Mouse (Mus musculus): ENCODE data around the gene Tarsl2.

The Tarsl2 gene

DNA sequence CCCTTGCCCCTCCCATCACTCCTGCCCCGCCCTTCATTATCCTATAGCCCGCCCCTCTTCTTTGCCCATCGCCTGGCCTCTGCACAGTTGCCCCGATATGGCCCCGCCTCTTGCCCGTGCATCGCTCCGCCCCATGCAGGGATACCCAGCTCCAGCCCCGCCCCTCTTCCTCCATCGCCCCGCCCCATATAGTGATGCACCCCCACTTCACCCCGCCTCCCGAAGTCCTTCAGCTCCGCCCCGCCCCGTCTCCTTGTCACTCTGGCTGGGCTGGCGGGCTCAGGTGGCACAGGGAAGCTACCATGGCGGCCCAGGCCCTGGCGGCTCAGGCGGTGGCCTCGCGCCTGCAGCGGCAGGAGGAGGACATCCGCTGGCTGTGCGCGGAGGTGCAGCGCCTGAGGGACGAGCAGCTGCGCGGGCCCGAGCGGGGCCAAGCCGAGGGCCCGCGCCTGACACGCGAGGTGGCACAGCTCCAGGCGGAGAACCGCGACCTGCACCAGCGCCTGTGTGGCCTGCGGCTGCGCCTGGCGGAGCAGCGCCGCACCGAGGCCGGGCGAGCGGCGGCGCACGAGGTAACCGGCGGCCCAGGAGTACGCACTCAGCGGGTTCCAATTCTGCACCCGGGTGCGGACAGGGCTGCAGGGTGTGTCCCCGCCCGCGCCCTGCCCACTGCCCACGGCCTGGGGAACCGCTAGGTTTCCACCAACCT, at the start of gene Tarsl2:
TSS of gene Tarsl2 (plus strand) at position 256 of the 709 bp plus-strand sequence.
- peak; percentile 94 for DNase-seq (ENCODE audit: low spot score)

DNA sequence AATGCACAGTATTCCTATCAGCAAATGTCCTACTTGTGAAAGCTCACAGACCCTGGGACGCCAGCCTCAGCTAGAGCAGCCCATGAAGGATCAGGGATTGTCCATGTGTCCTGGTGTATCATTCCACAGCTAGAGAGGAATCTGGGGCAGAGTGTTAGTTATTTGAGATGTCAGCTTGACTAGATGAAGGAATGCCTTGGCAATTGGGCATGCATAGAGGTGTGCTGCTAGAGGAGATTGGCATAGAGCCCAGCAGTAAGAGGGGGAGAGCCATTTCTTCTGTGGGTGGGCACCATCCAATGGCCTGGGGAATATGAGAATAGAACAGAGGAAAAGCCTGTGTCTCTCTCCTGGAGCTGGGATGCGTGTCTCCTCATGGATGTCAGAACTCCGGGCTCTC, 38.6 kb upstream of the Tarsl2 start:
- DNase-seq (ENCODE audit: low spot score) = no peak

DNA sequence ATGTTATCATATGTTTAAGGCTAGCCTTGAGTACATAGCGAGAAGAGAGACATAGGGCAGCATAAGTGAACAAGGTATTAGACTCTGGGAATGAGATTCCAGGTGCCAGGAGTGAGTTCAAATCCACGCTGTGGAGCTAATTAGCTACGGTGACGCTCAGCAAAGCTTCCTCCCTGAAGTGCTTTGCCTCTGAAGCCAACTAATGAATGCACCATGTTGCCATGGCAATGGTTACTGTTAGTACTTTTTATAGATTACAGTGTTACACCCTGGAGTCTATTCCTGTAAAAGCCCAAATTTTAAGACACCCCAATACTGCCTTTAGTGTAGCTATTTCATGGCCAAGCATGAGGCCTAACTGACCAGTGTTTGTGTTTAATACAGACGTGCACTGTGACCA, 37.7 kb upstream of the Tarsl2 start:
- DNase-seq (ENCODE audit: low spot score) = no peak

DNA sequence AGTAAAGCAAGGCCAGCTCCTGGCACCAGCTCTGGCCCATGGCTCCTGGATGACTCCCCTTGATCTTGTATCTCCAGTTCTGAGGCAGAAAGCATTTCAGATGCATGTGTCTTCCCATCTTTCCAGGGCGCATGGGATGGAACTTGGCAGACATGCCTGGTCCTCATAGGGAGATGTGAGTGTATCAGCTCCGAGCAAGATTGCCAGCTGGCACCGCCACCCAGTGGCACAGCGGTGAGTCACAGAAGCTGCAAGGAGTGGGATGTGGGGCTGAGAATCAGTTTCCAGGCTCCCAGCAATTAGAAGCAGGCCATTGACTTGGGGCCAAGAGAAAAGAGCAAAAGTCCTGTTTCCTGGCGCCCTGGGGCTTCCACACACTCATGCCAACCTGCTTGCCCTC, 34.5 kb upstream of the Tarsl2 start:
- no peak for DNase-seq (ENCODE audit: low spot score)

DNA sequence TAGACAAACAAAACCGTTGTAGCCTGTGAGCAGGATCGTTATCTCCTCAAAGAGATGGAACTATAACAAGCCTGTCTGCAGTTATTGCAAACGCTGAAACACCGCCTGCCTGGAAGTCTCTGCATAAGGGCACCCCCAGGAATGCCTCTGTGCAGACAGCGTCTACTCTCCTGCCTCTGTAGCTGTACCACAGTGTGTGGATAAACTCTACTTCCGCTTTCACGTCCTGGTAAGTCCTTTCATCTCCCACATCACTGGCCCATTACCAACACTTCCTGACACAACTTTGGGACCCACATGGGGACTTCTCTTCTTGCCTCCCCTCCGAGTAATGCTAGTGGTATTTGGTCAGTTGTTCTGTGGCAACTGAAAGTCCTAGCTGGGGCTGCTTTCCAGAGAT, 34.0 kb upstream of the Tarsl2 start:
- no peak for DNase-seq (ENCODE audit: low spot score)

DNA sequence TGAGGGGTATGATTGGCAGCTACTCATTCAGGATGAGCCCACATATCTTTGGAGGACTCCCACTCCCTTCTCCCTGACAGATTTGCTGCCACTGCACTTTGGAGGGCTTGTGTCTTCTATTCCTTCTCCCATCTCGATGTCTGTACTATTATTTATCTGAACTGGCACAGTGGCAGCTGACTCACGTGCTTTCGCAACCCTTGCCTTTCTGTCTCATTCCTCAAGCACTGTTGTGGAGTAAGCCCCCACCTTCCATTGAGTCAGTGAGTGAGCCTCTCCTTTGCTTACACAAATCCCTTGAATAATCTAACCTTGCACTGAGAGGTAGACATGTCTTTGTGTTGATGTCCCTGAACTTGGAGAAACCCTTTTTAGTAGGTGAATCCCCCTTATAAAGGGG, 33.4 kb upstream of the Tarsl2 start:
- DNase-seq (ENCODE audit: low spot score) = no peak

DNA sequence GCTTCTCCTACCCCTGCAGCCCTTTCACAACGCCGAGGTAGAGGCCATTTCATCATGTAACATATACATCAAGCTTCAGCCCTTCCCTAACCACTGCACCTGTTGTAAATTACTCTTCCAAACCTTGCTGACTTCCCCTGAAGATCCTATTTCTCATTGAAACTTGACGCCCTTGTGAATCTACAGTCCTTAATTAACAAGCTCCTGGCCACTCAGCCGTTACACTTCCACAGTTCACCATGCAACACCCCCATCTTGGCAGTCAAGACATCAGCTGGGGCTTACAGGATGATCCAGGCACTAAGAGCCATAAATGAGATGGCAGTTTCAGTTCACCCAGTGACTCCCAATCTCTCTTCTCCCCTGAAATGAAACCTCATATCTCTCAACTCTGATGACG, 31.0 kb upstream of the Tarsl2 start:
- DNase-seq (ENCODE audit: low spot score) = no peak

DNA sequence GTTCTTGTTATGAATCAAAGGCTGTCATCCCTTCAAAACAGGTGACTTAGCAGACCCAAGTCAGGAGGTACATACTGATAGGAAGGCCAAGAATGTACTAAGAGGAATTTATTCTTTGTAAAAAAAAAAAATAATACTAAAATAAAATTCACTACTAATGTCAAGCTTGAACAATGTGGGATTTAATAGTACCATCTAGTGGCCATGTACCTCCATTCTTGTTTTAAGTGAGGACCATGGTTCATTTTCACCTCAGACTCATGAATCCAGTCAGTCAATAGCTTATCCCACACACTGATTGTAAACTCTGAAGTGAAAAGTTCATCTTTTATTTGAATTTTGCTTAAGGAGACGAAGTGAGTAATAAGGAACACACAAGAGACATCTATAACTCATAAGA, 25.9 kb upstream of the Tarsl2 start:
- no peak for DNase-seq (ENCODE audit: low spot score)

DNA sequence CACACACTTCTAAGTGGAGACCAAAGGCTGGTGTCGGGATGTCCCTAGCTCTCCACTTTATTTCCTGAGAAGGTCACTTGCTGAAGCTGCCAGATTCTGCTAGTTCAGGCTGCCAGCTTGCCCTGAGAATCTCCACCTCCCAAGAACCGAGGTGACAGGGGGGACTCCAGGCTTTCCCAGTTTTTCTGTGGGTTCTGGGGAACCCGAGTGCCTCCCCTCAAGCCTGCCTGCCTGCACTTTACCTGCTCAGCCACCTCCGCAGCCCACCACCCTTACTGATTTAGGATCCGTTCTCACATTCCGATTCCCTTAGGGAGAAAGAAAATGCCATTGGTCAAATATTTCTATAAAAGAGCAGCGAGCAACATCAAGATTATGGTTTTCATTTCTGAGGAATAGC, 24.0 kb upstream of the Tarsl2 start:
- no peak for DNase-seq (ENCODE audit: low spot score)

DNA sequence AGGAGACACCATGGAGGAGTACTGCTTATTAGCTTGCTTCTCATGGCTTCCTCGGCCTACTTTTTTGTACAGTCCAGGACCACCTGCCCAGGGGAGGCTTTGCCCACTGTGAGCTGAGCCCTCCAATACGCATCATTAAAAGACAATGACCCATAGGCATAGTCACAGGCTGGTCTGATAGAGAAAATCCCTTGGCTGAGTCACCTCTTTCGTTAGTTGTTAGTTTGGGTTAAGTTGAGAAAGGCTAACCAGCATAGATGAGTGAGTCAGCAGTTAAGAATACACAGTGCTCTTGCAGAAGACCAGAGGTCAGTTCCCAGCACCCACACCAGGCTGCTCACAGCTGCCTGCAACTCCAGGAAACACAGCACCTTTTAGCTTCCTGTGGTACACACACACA, 21.4 kb upstream of the Tarsl2 start:
- DNase-seq (ENCODE audit: low spot score) = no peak

DNA sequence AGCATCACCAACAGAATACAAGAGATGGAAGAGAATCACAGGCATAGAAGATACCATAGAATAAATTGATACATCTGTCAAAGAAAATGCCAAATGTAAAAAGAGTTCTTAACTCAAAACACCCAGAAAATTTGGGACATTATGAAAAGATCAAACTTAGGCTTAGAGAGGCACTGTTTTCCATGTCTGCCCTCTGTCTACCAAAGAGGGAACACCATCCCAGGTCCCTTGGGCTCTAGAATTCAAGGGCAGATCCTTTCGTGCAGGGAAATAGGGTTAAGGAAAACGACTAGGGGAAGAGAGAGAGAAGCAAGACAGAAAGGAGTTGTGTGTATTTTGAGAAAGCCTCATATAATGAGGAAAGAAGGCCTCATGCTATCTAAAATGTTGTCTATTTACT, 19.2 kb upstream of the Tarsl2 start:
- no peak for DNase-seq (ENCODE audit: low spot score)

DNA sequence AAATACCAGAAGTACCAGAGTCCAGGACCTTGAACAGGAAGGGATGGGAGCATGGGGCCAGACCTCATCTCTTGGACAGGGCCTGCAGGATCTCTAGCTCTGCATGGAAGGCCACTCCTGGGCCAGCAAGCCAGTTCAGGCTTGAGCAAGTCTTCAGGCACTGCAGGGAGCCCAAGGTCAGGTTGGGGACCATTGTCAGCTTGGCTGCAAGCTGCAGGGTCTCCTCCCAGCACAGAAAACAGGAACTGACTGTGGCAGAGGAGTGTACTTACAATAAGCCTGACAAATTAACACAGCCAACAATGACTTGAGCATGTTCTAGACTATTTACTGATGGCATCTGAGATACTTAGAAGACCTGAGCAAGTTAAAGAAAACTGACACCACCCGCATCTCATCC, 14.9 kb upstream of the Tarsl2 start:
- no peak for DNase-seq (ENCODE audit: low spot score)

DNA sequence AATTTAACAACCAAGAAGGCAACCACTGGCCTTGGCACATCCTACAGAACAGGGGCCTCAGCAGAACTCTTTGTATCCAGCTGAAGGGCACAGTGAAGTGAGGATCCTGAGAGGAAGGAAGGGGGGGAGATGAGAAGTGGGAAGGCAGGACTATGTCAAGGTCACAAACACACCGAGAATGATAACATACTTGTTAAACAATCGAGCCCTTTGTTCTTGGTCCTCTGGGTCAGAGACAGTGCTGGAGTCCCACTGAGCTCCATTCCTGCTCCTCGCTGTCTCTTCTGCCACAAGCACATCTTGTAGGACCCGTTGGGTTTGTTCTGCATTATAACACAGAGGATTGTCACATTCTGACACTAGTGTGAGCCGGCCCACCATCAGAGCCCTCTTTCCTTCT, 14.0 kb upstream of the Tarsl2 start:
- DNase-seq (ENCODE audit: low spot score) = no peak

DNA sequence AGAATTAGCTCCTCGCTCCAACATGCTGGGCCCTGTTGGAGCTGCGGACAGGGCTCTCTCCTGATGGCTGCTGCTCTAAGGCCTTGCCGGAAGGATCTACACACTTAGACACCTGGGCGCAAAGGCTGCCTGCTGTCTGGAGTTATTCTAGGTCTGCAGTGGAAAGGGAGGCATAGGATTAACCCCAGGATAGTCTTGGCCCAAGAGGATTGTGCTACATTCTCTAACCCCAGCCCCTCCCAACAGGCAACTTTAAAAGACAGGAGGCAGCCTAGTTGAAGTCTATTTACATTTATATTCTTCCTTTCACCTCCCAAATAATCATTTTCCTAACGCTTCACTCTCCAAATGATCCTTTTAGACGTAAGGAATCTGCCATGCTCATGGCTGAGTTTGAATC, 8.9 kb upstream of the Tarsl2 start:
- no peak for DNase-seq (ENCODE audit: low spot score)

DNA sequence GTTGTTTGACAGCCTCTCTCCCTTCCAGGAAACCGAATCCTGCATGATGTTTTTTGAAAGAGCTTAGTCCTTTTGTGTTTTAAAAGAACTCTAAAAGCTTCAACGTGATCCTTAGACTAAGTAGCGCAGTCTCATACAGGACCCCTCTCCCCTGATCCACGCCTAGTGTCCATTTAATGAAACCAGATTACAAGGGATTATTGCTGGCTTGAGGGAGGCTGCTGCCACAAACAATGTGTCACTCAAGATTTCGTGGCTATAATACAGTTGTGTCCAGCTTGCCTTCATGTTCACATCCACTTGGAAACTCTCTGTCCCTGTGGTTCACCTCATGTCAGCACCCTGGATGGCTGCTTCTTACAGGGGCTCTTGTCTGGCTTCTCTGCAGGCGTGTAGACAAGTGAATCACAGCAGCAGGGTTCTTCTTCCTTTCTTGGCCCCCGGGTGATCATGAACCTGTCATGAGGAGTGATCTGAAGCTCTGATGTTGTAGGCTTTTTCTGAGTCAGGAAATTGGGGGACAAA, 8.3 kb upstream of the Tarsl2 start:
- no peak for DNase-seq (ENCODE audit: low spot score)

DNA sequence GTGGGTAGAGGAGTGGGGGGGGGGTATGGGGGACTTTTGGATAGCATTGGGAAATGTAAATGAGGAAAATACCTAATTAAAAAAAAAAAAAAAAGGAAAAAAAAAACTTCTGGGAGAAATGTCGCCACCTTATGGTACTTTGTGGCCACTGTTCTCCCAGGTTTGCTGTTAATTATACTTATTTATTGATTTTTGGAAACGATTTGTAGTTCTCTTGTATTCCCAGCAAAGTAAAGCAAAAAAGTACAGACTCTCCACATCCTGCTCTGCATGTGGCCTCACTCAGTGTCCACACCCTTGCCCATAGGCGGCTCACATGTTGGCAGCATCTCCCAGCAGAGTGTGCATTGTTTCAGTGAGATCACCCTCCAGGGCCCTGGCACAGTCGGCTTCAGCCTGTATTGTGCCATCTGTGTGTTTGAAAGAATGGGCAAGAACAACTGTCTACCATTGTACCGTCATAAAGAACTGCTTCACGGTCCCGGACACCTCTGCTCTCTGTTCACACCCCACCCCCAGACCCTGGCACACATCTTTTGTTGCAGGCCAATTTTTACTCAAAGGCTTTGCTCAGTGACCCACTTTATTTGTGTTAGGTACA, 6.4 kb upstream of the Tarsl2 start:
- no peak for DNase-seq (ENCODE audit: low spot score)

DNA sequence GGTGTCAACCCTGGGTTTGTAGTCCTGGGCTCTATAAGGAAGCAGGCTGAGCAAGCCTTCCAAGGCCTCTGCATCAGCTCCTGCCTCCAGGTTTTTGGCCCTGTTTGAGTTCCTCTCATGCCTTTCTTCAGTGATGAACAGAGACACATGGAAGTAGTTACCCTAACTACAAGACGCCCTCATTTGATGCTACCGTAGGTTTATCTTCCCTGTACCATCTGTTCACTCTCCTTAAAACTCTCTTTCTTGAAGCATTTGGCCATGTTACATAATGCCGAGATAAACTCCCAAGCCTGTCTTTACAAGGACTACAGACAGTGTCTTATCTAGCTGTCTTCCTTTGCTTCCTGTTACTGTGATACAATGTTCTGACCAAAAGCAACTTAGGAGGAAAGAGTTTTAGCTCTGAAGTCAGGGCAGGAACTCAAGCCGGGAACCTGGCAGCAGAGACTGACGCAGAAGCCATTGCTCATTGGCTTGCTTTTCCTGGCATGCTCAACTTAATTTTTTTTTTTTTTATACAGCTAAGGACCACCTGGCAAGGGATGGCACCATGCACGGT, 4.8 kb upstream of the Tarsl2 start:
- DNase-seq (ENCODE audit: low spot score) = no peak

DNA sequence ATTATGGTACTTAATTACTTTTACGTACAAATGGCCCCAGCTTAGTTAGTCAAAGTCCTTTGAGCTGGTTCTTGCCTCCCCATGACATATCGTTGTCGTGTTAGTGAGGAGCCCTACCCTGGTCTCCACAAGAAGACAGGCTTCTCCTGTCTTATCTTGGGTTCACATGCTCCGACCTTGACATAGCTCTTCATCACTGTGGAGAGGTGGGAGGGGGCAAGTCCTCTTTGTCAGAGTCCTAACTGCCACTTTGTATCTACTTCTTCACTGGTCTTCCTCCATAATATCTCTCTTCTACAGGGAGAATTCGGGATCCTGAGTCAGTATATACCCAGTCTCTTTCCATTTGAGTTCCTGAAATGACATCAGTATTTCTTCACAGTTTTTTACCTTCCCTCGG, 4.0 kb upstream of the Tarsl2 start:
- no peak for DNase-seq (ENCODE audit: low spot score)

DNA sequence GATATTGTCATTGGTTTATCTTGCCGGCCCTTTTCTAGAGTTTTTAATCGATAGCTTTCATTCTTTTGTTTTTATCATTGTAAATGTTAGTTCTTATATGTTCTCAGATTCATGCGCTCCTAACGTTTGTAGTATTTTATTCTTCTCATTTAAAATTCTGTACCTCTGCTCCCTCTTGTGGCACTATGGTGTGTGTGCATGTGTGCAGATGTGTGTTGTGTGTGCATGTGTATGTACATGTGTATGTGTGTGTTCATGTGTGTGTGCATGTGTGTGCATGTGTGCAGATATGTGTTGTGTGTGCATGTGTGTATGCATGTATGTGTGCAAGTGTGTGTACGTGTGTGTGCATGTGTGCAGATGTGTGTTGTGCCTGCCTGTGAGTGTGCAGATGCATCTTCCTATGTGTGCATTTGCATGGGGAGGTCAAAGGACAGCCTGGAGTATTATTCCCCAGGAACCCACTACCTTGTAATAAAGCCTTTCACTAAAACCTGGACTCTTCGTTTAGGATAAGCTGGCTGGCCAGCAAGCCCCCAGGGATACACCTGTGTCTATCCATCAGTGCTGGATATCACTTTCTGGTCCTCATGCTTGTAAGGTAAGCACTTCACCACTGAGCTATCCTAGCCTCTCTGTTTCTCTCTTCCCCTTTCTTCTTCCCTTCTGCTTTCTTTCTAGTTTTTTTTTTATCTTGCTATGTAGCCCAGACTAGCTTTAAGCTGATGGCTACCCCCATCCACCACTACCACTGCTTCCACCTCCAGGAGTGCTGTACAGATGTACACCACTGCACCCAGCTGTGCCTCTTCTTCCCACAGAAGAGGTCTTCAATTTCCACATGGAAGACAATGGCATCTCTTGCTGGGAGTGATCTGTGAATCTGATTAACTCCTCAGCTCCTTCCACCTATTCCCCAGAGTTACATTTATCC, 2.1 kb upstream of the Tarsl2 start:
- no peak for DNase-seq (ENCODE audit: low spot score)

DNA sequence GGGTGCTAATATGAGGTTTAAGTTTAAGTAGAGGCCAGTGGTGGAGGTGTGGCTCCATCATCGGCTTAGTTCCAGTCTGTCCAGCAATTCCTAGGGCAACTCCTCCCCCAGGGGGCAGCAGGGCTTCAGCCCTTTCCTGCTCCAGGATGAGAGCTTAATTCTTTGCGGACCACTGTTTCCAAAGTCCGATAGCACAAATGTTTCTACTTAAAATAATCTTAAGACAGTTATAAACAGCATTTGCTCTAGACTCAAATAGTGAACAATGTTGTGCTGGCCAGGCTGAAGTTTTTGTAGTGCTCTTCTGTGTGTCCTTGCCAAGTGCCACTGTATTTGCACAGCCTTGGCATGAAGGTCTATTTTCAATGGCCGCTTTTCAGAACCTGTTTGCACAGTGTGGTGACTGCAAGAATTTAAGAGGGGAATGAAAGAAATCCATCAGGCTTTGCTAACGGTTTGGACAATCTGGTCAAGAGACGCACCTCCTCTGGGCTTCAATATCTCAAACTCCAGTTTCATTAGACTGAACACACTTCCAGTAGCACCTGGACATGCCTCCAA, 757 bp upstream of the Tarsl2 start:
- DNase-seq (ENCODE audit: low spot score) = peak; percentile 64

DNA sequence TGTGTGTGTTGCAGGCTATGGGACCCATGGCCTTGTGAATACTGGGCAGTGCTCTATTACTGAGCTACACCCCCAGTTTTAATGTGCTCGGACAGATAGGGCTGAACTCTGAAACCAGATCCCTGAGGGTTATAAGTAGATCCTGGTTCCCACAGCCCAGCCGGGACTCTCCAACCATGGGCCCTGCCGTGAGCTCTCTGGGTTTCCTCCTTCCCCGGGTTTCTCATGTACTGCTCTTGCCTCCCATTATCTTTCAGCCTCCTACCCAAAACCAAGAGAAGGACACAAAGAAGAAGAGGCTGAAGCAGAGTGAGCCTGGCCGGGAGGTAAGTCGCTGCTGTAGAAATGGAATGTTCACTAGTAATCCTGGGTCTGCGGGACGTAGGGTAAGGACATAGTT, 1.3 kb downstream of the Tarsl2 start:
- no peak for DNase-seq (ENCODE audit: low spot score)

DNA sequence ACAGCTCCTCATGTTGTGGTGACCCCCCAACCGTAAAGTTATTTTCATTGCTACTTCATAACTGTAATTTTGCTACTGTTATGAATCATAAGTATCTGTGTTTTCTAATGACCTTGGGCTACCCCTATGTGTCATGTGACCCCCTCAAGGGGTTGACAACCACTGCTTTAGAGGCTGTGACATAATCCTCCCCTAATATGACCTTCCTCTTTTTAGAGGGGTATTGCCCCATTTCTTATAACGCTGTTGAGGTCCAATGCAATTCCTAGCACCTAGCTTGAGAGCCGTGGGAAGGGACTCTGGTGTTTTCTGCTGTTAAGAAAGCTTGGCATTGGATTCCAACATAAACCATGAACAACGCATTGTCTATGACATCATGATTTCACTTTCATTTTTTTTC, 6.0 kb downstream of the Tarsl2 start:
- no peak for DNase-seq (ENCODE audit: low spot score)

Data from lung, postnatal 25 days (tissue).